Mouse (Mus musculus): ENCODE measurements around the gene Cbarp.

The Cbarp gene

DNA sequence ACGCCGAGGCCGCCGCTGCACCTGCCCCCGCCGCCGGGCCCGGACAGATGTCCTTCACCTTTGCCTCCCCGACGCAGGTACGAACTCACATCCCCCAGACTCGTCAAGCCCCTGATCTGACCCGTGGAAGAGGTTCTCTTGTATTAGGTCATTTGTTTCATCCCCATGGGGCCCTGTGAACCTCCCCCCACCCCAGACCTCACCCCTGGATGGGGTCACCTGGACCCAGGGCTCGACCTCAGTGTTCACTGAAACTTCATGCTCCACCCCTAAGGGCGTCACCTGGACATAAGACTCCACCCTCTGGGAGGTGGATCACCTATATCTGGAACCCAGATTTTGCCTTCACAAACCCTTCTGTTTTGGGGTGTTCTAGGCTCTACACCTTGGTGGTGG, 1.9 kb upstream of the Cbarp start:
- peak in 1 of 2 experiments; percentile 59 for DNase-seq

- DNase-seq = peak; percentile 97 to 98
Observed at GRCm38 (mm10) chr10:80141786-80142529, 1.3 kb upstream of the Cbarp start.

- peak; percentile 98 to 99 for DNase-seq
Observed at GRCm38 (mm10) chr10:80141243-80141642, 608 bp upstream of the Cbarp start.

- DNase-seq = no peak
Observed at GRCm38 (mm10) chr10:80139975-80140665, 515 bp downstream of the Cbarp start.

- no peak for DNase-seq
Observed at GRCm38 (mm10) chr10:80139439-80139775, 1.2 kb downstream of the Cbarp start.

DNA sequence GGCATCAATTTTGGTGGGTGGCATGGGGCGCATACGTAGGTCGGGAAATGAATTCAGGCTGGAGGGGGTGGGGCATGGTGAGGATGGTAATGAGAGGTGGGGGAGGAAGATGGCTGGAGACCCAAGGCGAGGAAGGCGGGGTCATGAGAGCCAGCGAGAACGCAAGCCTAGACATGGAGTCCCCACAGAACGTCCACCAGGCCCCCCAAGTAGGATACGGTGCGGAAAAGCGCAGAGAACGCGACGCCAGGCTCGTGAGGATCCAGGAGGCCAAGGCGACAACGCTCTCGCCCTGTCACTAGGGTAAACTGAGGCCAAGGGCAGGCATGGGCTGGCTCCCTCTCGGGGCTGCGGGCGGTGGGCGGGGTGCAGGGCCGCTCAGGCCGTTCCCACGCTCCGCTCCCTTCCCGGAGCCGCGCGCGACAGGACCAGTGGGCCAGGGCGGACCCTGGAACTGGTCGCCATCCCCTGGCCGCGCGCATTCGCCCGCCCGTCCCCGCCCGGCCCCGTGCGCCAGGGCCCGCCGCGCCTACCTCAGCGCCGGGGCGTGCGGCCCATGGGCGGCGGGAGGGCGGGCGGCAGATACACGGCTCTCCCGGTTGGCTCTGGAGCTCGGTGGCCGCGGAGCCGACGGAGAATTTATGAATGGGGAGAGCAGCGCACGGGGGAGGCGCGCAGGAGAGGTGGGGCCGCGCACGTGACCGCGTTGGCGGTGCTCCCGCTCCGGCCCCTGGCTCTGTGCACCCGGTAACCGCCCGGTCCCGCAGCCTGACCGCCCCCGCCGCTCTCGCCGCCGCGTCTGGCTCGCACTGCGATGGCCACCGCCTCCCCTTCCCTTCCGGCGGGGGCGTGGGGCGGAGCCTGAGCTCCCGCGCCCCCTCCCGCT, 1.8 kb downstream of the Cbarp start, which contains the start of gene Atp5d:
Gene Atp5d (plus strand): TSS at position 80 of the 886 bp plus-strand sequence.
- peak; percentile 66 to 76 for DNase-seq

- peak in 1 of 2 experiments; percentile 40 for DNase-seq
Observed at GRCm38 (mm10) chr10:80137626-80138552, 2.7 kb downstream of the Cbarp start.

- peak; percentile 66 to 75 for DNase-seq
Observed at GRCm38 (mm10) chr10:80136952-80137625, 3.5 kb downstream of the Cbarp start.

DNA sequence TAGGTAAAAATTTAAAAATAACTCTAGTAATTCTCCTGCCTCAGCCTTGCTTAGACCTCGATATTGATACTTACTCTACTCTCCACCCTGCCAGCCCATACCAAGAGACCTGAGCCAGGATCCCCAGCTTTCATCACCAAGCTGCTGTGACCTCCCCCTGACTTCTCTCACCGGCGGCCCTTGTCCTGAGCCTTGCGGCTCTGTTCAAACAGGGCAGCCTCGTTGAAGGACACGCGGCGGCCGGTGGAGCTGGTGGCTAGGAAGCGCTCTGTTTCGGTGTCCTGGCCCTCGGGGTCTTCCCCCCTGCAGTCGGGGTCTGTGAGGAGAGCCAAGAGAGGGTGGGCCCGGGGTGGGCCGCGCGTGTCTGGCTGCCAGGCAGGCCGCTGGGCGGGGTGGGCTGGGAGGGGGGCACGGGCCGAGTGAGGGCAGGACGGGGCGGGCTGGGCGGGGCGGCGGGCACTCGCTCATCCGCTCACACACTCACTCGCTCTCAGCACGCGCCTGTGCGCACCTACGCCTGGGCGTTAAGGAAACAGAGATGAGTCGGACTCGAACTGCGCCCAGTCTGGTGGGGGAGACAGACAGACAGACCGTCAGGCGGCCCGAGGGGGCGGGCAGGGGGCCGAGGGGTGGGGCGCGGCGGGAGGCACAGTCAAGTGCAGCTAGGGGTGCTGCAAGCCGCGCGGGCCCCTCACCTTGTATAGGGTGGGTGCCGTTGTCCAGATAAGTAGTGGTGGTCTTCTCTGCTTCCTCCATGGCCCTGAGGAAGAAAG, 4.3 kb downstream of the Cbarp start:
- no peak for DNase-seq

DNA sequence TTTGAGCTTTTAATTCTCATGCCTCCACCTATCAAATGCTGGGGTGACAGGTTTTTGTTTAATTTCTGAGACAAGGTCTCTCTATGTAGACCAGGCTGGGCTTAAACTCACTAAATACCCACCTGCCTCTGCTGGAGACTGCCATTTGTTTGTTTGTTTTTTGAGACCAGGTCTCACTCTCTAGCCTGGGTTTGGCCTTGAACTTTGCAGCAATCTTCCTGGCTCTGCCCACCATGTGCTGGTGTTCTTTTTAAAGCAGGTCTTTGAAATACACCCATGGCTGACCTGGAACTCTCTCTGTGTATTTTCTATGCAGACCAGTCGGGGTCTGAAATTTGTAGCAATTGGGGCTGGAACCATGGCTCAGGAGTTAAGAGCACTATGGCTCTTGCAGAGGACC, 5.0 kb downstream of the Cbarp start:
- DNase-seq = no peak

GRCm38 (mm10) chr10:80135161-80135560, 5.5 kb downstream of the Cbarp start:
- no peak for DNase-seq

DNA sequence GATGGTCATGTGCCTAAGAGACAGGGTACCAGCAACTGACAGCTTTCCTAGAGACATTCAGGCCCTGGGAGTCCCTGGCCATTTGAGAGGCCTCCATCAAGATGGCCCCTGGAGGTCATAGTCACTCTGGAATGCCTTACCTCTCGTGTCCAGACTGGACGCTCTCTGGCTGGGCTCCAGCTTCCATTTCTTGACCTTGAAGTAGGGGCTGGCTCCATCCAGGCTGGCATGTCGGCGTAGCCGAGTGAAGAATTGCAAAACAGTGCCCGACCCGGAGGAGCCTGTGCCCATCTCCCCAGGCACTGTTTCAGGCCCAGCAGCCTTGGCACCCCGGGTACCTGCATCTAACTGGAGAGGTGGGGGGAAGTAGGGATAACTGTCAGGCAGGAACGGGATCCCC, 6.2 kb downstream of the Cbarp start:
- DNase-seq = peak in 1 of 2 experiments; percentile 52

DNA sequence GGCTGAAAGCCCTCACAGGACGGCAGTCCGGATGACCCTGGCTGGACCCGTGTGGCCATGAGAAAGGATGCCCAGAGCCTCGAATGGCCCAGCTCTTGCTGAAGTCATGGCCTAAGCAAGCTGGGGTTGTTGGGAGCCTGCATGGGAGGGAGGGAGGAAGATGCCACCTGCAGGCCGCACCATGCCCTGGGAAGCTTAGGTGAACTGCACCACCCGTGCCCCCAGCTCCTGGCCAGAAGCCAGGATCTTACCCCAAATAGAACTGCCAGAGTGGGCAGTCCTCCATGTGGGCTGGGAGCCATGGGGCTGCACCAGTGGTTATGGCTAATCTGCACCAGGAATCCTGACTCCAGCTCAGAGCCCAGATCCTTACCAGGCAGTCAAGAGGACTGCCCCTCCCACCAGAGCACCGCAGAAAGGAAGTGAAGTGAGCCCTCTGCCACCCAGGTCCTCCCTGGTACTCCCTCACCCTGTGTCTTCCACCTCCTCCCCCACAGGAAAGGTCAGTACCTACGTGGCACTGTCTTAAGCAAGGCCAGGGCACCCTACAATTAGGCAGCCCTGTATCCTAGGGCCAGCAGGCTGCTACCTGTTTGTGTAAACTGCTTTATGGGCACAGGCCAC, 7.3 kb downstream of the Cbarp start:
- DNase-seq = no peak

DNA sequence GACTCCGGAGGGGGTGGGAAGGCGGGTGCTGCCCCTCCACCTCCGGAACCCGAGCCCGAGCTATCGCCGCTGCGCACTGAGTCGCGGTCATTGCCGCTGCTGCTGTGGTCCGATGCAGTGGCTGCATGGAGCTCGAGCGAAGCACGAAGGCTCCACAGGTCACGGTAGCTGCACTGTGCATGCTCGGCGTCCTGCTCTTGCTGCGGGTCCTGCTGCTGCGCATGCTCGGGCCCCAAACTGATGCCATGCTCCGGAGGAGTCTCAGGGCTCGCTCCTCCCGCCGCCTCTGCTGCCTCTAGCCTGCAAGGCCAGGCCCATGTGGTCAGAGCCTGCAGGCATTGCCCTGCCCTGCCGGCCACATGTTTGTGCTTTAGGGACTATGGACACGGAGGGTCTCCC, 8.7 kb downstream of the Cbarp start:
- no peak for DNase-seq

GRCm38 (mm10) chr10:80131316-80131951, 9.2 kb downstream of the Cbarp start:
- no peak for DNase-seq

- no peak for DNase-seq
Observed at GRCm38 (mm10) chr10:80130403-80131031, 10.1 kb downstream of the Cbarp start.

- no peak for DNase-seq
Observed at GRCm38 (mm10) chr10:80129846-80130245, 10.8 kb downstream of the Cbarp start.

GRCm38 (mm10) chr10:80127920-80128319, 12.7 kb downstream of the Cbarp start:
- DNase-seq = no peak

- DNase-seq = no peak
Observed at GRCm38 (mm10) chr10:80123932-80124562, 16.6 kb downstream of the Cbarp start.
